Mouse (Mus musculus) limb, embryonic 11.5 days (tissue): ENCODE results near the gene Skap1. TPM values are rescaled to one million over a fixed set of nuclear protein-coding genes. Genes with fewer than 3 reads are reported as not detected.

Source experiments
- ATAC-seq: fragments of 200-750 bp; cut with Nextera tagmentation; 2 replicates; pipeline ENCODE4 v1.8.0; 2017; ENCODE audit warnings: low read depth; ENCODE audit not compliant: insufficient number of reproducible peaks, low FRiP score, low TSS enrichment
- DNase-seq: peaks from one replicate; pipeline ENCODE4 v3.0.0-alpha.2; 2015; ENCODE audit warnings: low spot score
- H3K27ac ChIP-seq: fragments of 300-500 bp; sonication (generic); replicated peaks from 2 replicates; pipeline ENCODE4 v1.5.1; 2014; ENCODE audit warnings: low read depth, mild to moderate bottlenecking, low read length
- H3K27me3 ChIP-seq: fragments of 300-500 bp; sonication (generic); 2 replicates; pipeline ENCODE4 v1.6.1; 2014; ENCODE audit warnings: mild to moderate bottlenecking, low read length, mixed read lengths; ENCODE audit not compliant: control insufficient read depth, insufficient read depth
- H3K36me3 ChIP-seq: fragments of 300-500 bp; sonication (generic); 2 replicates; pipeline ENCODE4 v1.6.1; 2014; ENCODE audit warnings: mild to moderate bottlenecking, low read length, moderate library complexity, mixed read lengths; ENCODE audit not compliant: control insufficient read depth, insufficient read depth
- H3K4me1 ChIP-seq: fragments of 300-500 bp; sonication (generic); 2 replicates; pipeline ENCODE4 v1.6.1; 2014; ENCODE audit warnings: low read length, mixed read lengths; ENCODE audit not compliant: control insufficient read depth, insufficient read depth
- H3K4me2 ChIP-seq: fragments of 300-500 bp; sonication (generic); 2 replicates; pipeline ENCODE4 v1.6.1; 2014; ENCODE audit warnings: low read depth, mild to moderate bottlenecking, moderate library complexity; ENCODE audit not compliant: severe bottlenecking
- H3K4me3 ChIP-seq: fragments of 300-500 bp; sonication (generic); 2 replicates; pipeline ENCODE4 v1.5.1; 2014; ENCODE audit warnings: low read depth, low read length
- H3K9ac ChIP-seq: fragments of 300-500 bp; sonication (generic); 2 replicates; pipeline ENCODE4 v1.6.1; 2014; ENCODE audit warnings: mild to moderate bottlenecking, low read length
- H3K9me3 ChIP-seq: fragments of 300-500 bp; sonication (generic); 2 replicates; pipeline ENCODE4 v1.6.1; 2016; ENCODE audit warnings: low read length; ENCODE audit not compliant: control insufficient read depth
- WGBS: fragments of 180-500 bp; shearing (Covaris S2); extraction: QIAGEN DNeasy Blood & Tissue Kit; methylation state at CpG from one replicate; pipeline ENCODE4 v1.1.7; 2014; 5-methylcytosine and 5-hydroxymethylcytosine counted together
- polyA plus RNA-seq: library from polyadenylated mRNA; unstranded; fragments of >200 nt; fragmentation: Nextera tagmentation; extraction: Ambion mirVana; gene quantifications from 2 replicates; pipeline ENCODE4 v1.2.1, GENCODE M21; 2014

The Skap1 gene
- polyA plus RNA-seq, 1 experiment from 2014 or later = 0.27 TPM

DNA sequence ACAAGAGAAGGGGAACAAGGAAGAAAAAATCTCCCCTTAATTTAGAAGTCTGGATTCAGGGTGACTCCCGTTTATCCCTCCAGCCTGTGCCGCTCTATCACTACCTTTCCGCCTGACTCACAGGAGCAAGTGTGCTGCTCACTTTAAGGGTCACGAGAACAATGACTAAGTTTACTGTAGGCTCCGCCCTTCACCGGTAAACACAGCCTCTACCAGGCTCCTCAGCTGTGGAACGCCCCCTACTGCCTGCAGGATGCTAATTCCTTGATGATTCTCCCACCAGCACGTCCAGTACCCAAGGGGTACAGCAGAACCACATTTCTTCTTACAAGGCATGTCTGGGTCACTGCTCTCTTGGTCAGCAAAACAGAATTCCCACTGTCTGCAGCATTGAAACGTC, 158.4 kb downstream of the Skap1 start:
- no peak overlapping the region for H3K9ac ChIP-seq
- WGBS = 10% methylated on average over 9 of the region's 9 CpGs
- no peak overlapping the region for H3K27ac ChIP-seq
- no peak overlapping the region for H3K4me3 ChIP-seq
- DNase-seq = peak; percentile 73
- H3K9me3 ChIP-seq = no peaks in the 10 kb centered on the region
- no peak overlapping the region for H3K4me2 ChIP-seq
- H3K4me1 ChIP-seq = peaks cover 4% of the 10 kb centered on the region; the same call in 1 of the 2 replicates
- peaks cover 12% of the 10 kb centered on the region for H3K27me3 ChIP-seq
- ATAC-seq = no peak
- H3K36me3 ChIP-seq = no peaks in the 10 kb centered on the region

DNA sequence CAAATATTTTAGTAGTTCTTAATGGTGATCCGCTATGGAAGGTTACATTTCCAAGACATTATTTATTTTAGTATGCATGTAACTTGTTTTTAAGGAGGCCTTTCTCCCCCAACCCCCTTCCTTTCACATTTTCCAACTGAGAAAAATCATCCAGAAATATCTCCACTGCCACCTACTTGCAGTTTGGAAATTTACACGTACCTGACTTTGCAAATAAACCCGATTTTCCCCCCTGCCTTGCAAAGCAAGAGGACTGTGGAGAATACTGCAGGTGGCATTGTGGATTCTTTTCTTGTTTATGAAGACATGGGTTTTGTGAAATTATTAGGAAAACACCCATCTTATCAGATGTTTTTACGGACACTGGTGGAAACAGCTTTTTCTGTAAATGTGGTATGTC, 160.0 kb downstream of the Skap1 start:
- peaks cover 15% of the 10 kb centered on the region for H3K27me3 ChIP-seq
- no peak for ATAC-seq
- H3K36me3 ChIP-seq = no peaks in the 10 kb centered on the region
- no peak overlapping the region for H3K4me3 ChIP-seq
- no peaks in the 10 kb centered on the region for H3K9me3 ChIP-seq
- H3K27ac ChIP-seq = no peak overlapping the region
- H3K9ac ChIP-seq = no peak overlapping the region
- H3K4me2 ChIP-seq = no peak overlapping the region
- 59% methylated on average over 4 of the region's 4 CpGs for WGBS
- DNase-seq = no peak
- H3K4me1 ChIP-seq = peaks cover 4% of the 10 kb centered on the region; the same call in 1 of the 2 replicates

DNA sequence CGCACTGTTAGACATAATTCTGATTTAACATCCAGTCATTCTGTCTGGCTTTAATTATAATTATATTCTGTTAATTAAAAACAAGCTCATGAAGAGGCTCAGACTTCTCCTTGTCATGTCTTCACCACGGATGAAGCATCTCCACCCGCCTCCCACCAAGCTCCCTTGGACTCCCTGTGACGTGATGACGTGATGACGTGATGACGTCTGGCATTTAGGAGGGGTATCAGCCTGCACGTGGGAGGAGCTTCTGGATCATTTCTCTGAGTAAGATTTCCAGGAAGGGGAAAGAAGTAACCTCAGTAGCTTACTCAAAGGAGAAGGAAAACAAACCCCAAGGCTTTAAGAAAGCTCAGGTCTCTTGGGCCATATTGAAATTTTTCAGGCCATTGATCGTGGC, 165.4 kb downstream of the Skap1 start:
- no peak overlapping the region for H3K4me3 ChIP-seq
- DNase-seq (peak; percentile 61), ATAC-seq (no peak)
- H3K9me3 ChIP-seq = no peaks in the 10 kb centered on the region
- peaks cover 9% of the 10 kb centered on the region for H3K27me3 ChIP-seq
- H3K36me3 ChIP-seq = no peaks in the 10 kb centered on the region
- 0 out of 2 replicates have a peak overlapping the region, but pooled peaks have one; percentile 5 for H3K4me2 ChIP-seq
- H3K27ac ChIP-seq = no peak overlapping the region
- H3K4me1 ChIP-seq = no peaks in the 10 kb centered on the region
- H3K9ac ChIP-seq = no peak overlapping the region
- WGBS = 37% methylated on average over 9 of the region's 9 CpGs

DNA sequence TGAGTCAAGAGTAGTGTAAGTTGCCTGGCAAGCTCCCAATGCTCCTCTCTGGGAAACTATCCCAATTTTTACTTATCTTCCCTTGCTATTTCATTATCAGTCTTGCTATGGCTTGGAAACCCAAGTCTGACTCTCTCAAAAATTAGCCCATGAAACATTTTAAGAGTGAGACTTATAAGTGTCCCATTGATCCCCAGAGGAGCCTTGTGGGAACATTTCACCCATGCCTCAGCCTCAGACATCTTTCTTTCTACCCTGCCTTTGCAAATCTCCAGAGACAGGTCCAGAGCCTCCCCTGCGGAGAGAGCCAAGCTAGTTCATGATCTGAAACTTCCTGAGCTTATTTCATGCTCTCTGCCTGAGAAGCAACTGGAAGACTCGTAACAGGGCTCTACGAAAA, 167.1 kb downstream of the Skap1 start:
- DNase-seq = no peak
- H3K9ac ChIP-seq = no peak overlapping the region

DNA sequence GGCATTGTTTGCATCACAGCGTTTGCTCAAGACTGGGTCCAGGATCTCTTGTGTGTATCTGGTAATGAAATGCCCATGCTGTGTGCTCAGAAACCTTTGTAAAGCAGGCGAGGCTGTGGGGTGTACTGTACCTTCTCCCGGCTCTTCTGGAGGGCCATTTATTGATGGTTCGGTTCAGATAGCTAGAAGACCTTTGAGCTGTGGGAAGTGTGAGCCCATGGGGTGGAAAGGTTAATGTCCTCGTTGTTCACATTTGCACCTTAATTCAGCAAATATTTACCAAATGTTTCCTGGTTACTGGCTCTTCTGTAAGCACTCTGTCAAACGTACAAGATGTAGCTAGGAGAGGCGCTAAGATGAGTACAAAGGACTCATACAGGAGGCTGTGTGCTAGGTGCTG, 173.5 kb downstream of the Skap1 start:
- H3K27ac ChIP-seq = no peak overlapping the region
- H3K9me3 ChIP-seq = no peaks in the 10 kb centered on the region
- H3K36me3 ChIP-seq = no peaks in the 10 kb centered on the region
- 60% methylated on average over 7 of the region's 7 CpGs for WGBS
- no peak for DNase-seq
- H3K4me3 ChIP-seq = no peak overlapping the region
- ATAC-seq = no peak
- no peak overlapping the region for H3K9ac ChIP-seq
- H3K27me3 ChIP-seq = 0 out of 2 replicates have a peak, but pooled peaks cover 2% of the 10 kb centered on the region
- H3K4me1 ChIP-seq = peaks cover 10% of the 10 kb centered on the region; the same call in 1 of the 2 replicates
- no peak overlapping the region for H3K4me2 ChIP-seq

More for the DNA sequence above, 167.1 kb downstream of the Skap1 start:
- H3K27me3 ChIP-seq = peaks cover 5% of the 10 kb centered on the region
- no peaks in the 10 kb centered on the region for H3K36me3 ChIP-seq
- 73% methylated on average over 3 of the region's 3 CpGs for WGBS
- H3K4me3 ChIP-seq = no peak overlapping the region
- no peaks in the 10 kb centered on the region for H3K4me1 ChIP-seq
- ATAC-seq = no peak
- no peak overlapping the region for H3K4me2 ChIP-seq
- no peaks in the 10 kb centered on the region for H3K9me3 ChIP-seq
- H3K27ac ChIP-seq = no peak overlapping the region

DNA sequence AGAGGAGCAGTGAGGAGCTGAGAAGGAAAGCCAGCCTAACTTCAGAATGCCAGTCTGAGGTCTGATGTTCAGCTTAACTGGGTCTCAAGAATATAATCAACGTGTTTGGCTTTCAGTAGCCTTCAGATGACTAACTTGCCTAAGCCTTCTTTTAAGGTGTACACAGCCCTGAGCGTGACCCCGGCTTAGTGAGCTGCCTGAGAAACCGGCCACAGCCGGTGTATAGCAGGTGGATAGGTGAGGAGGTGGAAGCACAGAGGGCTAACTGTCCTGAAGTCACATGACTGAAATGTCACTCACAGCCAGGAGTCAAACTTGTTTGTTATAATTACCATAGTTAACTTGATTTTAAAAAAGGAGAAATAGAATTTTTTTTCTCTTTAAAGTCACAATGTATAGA, 175.4 kb downstream of the Skap1 start:
- Histone ChIP-seq H3K4me3 (no peak overlapping the region), H3K27ac (no peak overlapping the region), H3K36me3 (no peaks in the 10 kb centered on the region), H3K9me3 (no peaks in the 10 kb centered on the region), H3K27me3 (0 out of 2 replicates have a peak, but pooled peaks cover 2% of the 10 kb centered on the region), H3K4me2 (no peak overlapping the region), H3K9ac (no peak overlapping the region), H3K4me1 (peaks cover 12% of the 10 kb centered on the region; the same call in 1 of the 2 replicates)
- DNase-seq (no peak), ATAC-seq (no peak)
- 69% methylated on average over 5 of the region's 5 CpGs for WGBS

DNA sequence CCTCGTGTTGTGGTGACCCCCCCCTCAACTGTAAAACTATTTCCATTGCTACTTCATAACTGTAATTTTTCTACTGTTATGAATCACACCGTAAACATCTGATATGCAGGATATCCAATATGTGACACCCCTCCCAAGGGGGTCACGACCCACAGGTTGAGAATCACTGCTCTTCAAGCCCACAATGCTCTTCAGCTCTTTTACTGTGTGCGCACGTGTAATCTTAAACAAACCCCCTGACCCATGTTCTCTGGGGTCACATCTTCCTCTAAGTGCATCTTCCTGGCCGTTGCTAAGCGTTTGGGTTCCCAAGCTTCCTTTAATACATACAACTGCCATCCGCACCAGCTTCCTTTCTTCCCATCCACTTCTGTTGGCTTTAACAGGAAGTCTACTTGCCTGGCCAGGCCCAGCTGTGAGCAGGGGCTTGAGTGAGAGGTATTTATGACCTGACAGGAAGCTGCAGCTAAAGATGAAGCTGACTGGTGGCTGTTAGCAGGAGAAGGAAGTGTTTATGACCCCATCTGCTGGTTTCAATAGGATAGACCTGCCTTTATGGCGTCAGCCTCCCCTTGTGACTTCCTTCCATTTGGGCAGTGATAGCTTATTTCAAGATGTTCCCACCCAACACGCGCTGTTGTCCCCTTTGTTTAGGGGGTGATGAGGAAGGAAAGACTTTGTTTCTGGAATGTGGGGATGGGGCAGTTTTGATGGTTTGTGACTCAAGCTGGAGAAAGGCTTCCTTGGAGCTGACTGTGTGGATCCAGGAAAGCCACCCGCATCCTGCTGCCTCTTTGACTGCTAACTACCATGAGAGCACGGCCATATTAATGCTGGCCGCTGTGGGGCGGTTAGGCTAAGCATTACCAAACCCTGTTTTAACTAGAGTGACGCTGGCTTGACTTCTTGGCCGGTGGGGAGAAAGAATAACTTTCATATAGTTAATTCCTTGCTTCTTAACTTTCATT, 178.1 kb downstream of the Skap1 start:
- Histone ChIP-seq H3K4me2 (no peak overlapping the region), H3K4me3 (no peak overlapping the region), H3K9me3 (no peaks in the 10 kb centered on the region), H3K27ac (no peak overlapping the region), H3K27me3 (0 out of 2 replicates have a peak, but pooled peaks cover 2% of the 10 kb centered on the region), H3K36me3 (no peaks in the 10 kb centered on the region), H3K9ac (no peak overlapping the region), H3K4me1 (peaks cover 16% of the 10 kb centered on the region; the same call in 1 of the 2 replicates)
- DNase-seq = peak; percentile 65
- ATAC-seq = no peak
- WGBS = 29% methylated on average over 17 of the region's 17 CpGs

DNA sequence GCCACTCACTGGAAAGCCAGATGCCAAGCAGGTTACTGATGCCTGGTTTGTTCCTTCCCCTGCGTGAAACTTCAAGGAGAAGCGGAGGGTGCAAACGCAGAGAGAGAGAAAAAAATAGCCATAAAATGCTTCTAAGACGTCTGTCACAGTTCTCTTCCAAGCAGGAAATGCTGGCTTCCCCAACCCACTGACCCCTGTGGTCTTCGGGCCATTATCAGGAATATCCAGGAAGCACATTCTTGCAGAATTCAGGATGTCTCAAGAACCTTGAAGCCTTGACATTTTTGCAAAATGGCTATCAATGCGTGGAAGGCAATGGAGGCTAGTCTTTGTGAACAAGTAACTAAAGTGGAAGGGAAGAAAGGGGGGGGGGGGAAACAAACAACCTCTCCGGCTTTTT, 180.6 kb downstream of the Skap1 start:
- H3K4me3 ChIP-seq = no peak overlapping the region
- no peak overlapping the region for H3K4me2 ChIP-seq
- H3K27me3 ChIP-seq = no peaks in the 10 kb centered on the region
- 29% methylated on average over 7 of the region's 7 CpGs for WGBS
- no peak overlapping the region for H3K27ac ChIP-seq
- no peak for DNase-seq
- no peaks in the 10 kb centered on the region for H3K9me3 ChIP-seq
- no peak overlapping the region for H3K9ac ChIP-seq
- peaks cover 16% of the 10 kb centered on the region; the same call in 1 of the 2 replicates for H3K4me1 ChIP-seq
- ATAC-seq = no peak
- H3K36me3 ChIP-seq = no peaks in the 10 kb centered on the region
